Mouse (Mus musculus) testis, adult 2 months (tissue): ENCODE measurements around the gene Dio1. TPM values are rescaled to one million over a fixed set of nuclear protein-coding genes. Genes with fewer than 3 reads are reported as not detected.
A peak's percentile ranks its signal among the peaks of the same experiment; 100 is the strongest.

Experiments used
- H3K27ac ChIP-seq: fragments of 200-500 bp; 2 replicates; pipeline ENCODE4 v1.5.1; 2012; ENCODE audit warnings: low read depth, low read length; ENCODE audit not compliant: control insufficient read depth, insufficient read depth
- H3K27me3 ChIP-seq: fragments of 200-500 bp; 2 replicates; pipeline ENCODE4 v1.6.1; 2012; ENCODE audit warnings: mild to moderate bottlenecking, low read length, moderate library complexity; ENCODE audit not compliant: control insufficient read depth, insufficient read depth
- H3K36me3 ChIP-seq: fragments of 200-500 bp; 2 replicates; pipeline ENCODE4 v1.6.1; 2012; ENCODE audit warnings: mild to moderate bottlenecking, low read length; ENCODE audit not compliant: control insufficient read depth, insufficient read depth
- H3K4me1 ChIP-seq: fragments of 200-500 bp; 2 replicates; pipeline ENCODE4 v1.6.1; 2012; ENCODE audit warnings: low read length; ENCODE audit not compliant: control insufficient read depth, insufficient read depth
- H3K4me3 ChIP-seq: fragments of 200-500 bp; 2 replicates; pipeline ENCODE4 v1.5.1; 2012; ENCODE audit warnings: low read depth, mild to moderate bottlenecking, low read length, moderate library complexity, mixed read lengths; ENCODE audit not compliant: control insufficient read depth
- CTCF ChIP-seq: fragments of 200-500 bp; IDR thresholded peaks from 2 replicates; pipeline ENCODE4 v1.5.1; 2012; ENCODE audit warnings: low read depth, mild to moderate bottlenecking, inconsistent platforms, low read length, moderate library complexity; ENCODE audit not compliant: control insufficient read depth, insufficient read depth, insufficient replicate concordance
- POLR2A ChIP-seq: fragments of 200-500 bp; IDR thresholded peaks from 2 replicates; pipeline ENCODE4 v1.6.1; 2012; ENCODE audit warnings: low read depth, mild to moderate bottlenecking, inconsistent platforms, low read length, moderate library complexity; ENCODE audit not compliant: control insufficient read depth
- polyA plus RNA-seq: library from polyadenylated mRNA; depleted of rRNA; stranded (reverse); fragments of >200 nt; gene quantifications from 2 replicates; pipeline ENCODE4 v1.2.3, GENCODE M21; 2012

Gene Dio1
- polyA plus RNA-seq, 1 experiment = 0.12 TPM

DNA sequence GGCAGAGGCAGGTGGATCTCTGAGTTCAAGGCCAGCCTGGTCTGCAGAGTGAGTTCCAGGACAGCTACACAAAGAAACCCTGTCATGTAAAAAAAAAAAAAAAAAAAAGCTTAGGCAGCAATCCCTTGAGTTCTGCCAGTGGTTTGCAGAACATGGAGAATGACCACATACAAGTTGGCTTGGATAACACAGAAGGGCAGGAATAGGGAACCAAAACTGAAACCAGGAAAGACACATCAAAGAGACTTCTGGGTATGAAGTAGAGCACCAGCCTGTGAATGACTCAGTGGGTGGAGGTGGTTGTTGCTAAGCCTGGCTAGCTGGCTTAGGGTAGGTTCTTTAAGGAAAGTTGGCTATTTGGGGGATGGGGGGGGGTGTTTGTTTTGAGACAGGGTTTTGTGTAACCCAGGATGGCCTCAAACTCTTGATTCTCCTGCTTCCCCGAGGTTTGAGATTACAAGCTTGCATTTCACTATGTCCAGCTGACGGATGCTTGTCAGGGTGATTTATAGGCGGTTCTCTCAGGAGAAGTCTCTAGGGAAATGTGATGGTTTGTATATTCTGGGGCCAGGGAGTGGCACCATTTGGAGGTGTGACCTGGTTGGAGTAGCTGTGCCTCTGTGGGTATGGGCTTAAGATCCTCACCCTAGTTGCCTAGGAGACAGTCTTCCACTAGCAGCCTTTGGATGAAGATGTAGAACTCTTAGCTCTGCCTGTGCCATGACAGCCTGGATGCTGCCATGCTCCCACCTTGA, 21.3 kb downstream of the Dio1 start:
- no peak overlapping the region for H3K27ac ChIP-seq
- H3K4me1 ChIP-seq = peaks cover 5% of the 10 kb centered on the region; the same call in 1 of the 2 replicates
- no peaks in the 10 kb centered on the region for H3K27me3 ChIP-seq
- TF ChIP-seq POLR2A = no peak
- no peak for TF ChIP-seq CTCF
- H3K4me3 ChIP-seq = no peak overlapping the region
- no peaks in the 10 kb centered on the region for H3K36me3 ChIP-seq

DNA sequence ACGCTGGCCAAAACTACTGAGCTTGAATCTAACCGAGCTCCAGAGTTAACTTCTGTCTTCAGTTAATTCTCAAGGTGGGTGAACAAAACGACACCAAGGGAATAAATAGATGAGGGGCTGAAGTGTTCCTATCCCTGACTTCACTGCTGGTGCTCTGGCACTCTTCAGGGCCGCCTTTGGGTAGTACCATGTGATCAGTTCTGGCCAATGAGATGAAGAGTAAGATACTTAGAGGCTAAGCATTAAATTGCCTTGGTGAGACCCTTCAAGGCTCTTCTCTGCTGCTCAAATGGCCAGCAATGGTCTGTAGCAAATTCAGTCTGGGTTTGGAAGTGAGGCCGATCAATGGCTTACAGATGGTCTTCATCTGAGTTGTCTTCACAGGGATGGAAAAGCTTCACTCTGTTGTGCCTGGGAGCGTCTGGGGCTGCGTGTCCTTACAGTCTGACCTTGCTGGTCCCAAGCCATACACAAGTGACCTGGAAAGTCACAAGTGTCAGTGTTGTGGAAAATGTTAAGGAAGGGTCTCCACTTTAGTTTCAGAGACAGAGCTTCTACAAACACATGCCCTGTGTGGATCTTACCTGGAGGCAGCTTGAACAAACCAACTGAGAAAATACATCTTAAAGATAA, 26.0 kb downstream of the Dio1 start:
- Histone ChIP-seq H3K27ac (no peak overlapping the region), H3K4me3 (no peak overlapping the region), H3K27me3 (no peaks in the 10 kb centered on the region), H3K36me3 (no peaks in the 10 kb centered on the region), H3K4me1 (no peaks in the 10 kb centered on the region)
- TF ChIP-seq CTCF (no peak), POLR2A (no peak)

DNA sequence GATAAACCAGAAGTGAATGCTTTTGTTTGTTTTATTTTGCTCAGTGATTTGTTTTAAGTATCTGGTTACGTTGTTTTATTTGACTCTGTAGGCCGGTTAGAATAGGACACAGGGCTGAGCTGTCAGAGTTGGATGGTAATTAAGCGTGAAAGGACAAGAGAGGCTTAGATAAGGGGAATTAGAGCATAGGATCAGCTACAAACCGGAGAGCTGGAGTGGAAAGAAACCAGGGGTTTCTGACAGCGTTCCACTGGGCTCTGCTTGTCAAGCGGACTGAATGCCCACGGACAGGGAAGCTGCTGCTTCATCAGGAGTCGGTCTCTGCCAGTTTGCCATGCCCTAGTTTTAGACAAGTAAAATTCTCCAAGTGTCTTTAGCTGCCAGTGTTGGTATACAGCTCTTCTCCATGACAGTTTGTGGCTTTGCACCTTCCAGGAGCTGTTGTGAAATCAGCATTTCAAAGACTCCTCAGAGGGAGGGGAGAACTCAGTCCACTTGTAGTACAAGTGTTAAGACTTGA, 28.7 kb downstream of the Dio1 start:
- Histone ChIP-seq H3K4me3 (no peak overlapping the region), H3K27ac (no peak overlapping the region), H3K4me1 (no peaks in the 10 kb centered on the region), H3K36me3 (no peaks in the 10 kb centered on the region), H3K27me3 (no peaks in the 10 kb centered on the region)
- TF ChIP-seq CTCF = no peak
- no peak for TF ChIP-seq POLR2A

DNA sequence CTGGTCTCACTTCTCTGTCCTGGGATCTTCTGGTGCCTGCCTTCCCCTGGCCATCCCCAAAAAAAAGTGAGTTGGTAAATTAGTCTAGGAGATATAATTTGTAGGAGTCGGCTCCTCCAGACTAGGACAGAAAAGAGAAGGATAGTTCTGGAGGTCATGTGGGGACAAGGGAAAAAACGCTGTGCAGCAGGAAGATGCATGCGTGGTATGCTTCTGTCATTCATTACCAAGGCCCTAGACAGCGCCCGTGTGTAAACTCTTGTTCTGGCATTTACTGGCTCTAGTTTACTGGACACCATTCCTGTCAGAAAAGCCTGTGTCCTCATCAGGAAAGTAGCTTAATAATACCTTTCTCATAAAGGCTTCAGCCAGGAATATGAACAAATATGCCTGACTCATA, 32.5 kb downstream of the Dio1 start:
- Histone ChIP-seq H3K36me3 (no peaks in the 10 kb centered on the region), H3K27me3 (no peaks in the 10 kb centered on the region), H3K27ac (no peak overlapping the region), H3K4me1 (no peaks in the 10 kb centered on the region), H3K4me3 (no peak overlapping the region)
- TF ChIP-seq POLR2A (no peak), CTCF (no peak)

DNA sequence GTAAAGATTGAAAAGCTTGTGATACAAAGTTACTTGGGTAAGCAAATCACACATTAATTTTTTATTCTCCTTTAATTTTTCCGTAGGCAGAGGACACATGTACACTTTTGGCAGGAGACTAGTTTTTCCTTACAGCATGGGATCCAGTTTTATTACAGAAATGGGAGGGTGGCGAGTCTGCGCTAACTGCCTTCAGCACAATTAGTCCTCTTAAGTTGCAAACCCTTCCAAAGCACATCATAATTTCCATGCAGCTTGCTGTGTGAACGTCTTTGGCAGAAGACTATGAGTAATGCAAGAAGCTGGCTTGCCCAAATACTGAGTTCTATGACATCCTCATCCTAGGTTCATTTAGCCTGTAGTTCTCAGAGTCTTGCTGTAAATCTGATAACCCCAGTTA, 33.3 kb downstream of the Dio1 start:
- H3K27me3 ChIP-seq = no peaks in the 10 kb centered on the region
- H3K4me3 ChIP-seq = no peak overlapping the region
- TF ChIP-seq POLR2A (no peak), CTCF (no peak)
- H3K27ac ChIP-seq = no peak overlapping the region
- H3K36me3 ChIP-seq = no peaks in the 10 kb centered on the region
- no peaks in the 10 kb centered on the region for H3K4me1 ChIP-seq

DNA sequence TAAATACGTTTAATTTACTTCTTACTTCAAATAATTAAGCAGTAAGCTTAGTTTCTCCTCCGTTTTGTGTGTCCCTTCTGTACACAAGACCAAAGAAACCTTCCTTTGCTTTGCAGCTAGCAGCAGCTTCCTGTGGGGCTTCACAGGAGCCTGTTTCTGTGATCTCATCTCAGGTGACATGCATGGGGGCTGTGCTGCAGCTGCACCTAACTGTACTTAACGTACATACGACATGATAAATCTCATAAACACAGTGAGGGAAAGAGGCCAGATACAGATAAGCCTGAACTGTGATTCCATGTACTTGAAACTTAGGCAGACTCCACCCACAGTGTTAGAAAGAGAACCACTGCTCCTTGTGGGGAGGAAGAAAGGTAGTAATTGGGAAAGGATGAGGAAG, 47.0 kb downstream of the Dio1 start:
- Histone ChIP-seq H3K27me3 (no peaks in the 10 kb centered on the region), H3K4me3 (no peak overlapping the region), H3K27ac (no peak overlapping the region), H3K36me3 (no peaks in the 10 kb centered on the region), H3K4me1 (no peaks in the 10 kb centered on the region)
- TF ChIP-seq POLR2A = no peak
- TF ChIP-seq CTCF = no peak

DNA sequence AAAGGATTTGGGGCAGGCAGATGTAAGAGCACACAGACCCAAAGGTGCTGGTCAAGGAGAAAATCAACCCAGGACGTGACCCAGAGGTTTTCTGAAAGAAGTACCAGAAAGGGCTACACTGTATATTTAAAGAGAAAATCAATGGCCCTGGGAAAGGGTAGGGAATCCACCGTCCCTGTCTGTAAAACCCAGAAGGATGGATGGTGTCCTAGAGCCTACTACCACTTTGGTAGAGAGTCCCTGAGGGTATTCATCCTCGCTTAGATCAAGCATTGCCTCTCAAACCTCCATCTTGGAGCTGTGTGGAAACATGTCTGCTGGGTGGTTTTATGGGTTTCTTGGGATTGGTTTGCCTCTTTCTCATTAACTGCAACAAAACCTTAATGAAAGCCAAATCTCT, 52.6 kb downstream of the Dio1 start:
- H3K36me3 ChIP-seq = no peaks in the 10 kb centered on the region
- H3K4me3 ChIP-seq = peak overlapping the region; percentile 93
- H3K27me3 ChIP-seq = no peaks in the 10 kb centered on the region
- TF ChIP-seq POLR2A (no peak), CTCF (no peak)
- peak overlapping the region; percentile 71; the same call in 1 of the 2 replicates for H3K27ac ChIP-seq
- H3K4me1 ChIP-seq = peaks cover 10% of the 10 kb centered on the region
